Mouse (Mus musculus) embryonic facial prominence, embryonic 15.5 days (tissue): ENCODE measurements at regions not wholly inside any gene's neighbourhood (a gene's known extent, or its start where the extent isn't known, plus 50 kb on each side); places are given as distances from the start of the nearest gene placed in this dataset.

Experiments
- ATAC-seq: fragments of 200-750 bp; cut with Nextera tagmentation; 2 replicates; pipeline ENCODE4 v1.8.0; 2017; ENCODE audit warnings: low read depth, moderate TSS enrichment; ENCODE audit not compliant: insufficient number of reproducible peaks, low FRiP score, low TSS enrichment
- H3K27ac ChIP-seq: fragments of 300-500 bp; sonication (generic); replicated peaks from 2 replicates; pipeline ENCODE4 v1.5.1; 2015; ENCODE audit warnings: mild to moderate bottlenecking, inconsistent platforms
- H3K27me3 ChIP-seq: fragments of 300-500 bp; sonication (generic); 2 replicates; pipeline ENCODE4 v1.6.1; 2015; ENCODE audit warnings: inconsistent platforms
- H3K36me3 ChIP-seq: fragments of 300-500 bp; sonication (generic); 2 replicates; pipeline ENCODE4 v1.6.1; 2015; ENCODE audit warnings: mild to moderate bottlenecking, inconsistent platforms
- H3K4me1 ChIP-seq: fragments of 300-500 bp; sonication (generic); 2 replicates; pipeline ENCODE4 v1.6.1; 2015; ENCODE audit warnings: inconsistent platforms
- H3K4me2 ChIP-seq: fragments of 300-500 bp; sonication (generic); replicated peaks from 2 replicates; pipeline ENCODE4 v1.6.1; 2015; ENCODE audit warnings: mild to moderate bottlenecking, inconsistent platforms
- H3K4me3 ChIP-seq: fragments of 300-500 bp; sonication (generic); replicated peaks from 2 replicates; pipeline ENCODE4 v1.5.1; 2015; ENCODE audit warnings: mild to moderate bottlenecking, inconsistent platforms
- H3K9ac ChIP-seq: fragments of 300-500 bp; sonication (generic); 2 replicates; pipeline ENCODE4 v1.6.1; 2015; ENCODE audit warnings: inconsistent platforms
- H3K9me3 ChIP-seq: fragments of 300-500 bp; sonication (generic); replicated peaks from 2 replicates; pipeline ENCODE4 v1.6.1; 2016; ENCODE audit warnings: inconsistent platforms
- WGBS: fragments of 180-500 bp; shearing (Covaris S2); methylation state at CpG from one replicate; pipeline ENCODE4 v1.1.7; 2015; 5-methylcytosine and 5-hydroxymethylcytosine counted together

GRCm38 (mm10) chr5:16487969-16488368, 65.3 kb upstream of the Hgf start:
- Histone ChIP-seq H3K9me3 (no peaks in the 10 kb centered on the region), H3K27ac (no peak overlapping the region), H3K9ac (no peak overlapping the region), H3K36me3 (no peaks in the 10 kb centered on the region), H3K4me3 (no peak overlapping the region), H3K4me1 (no peaks in the 10 kb centered on the region), H3K4me2 (no peak overlapping the region), H3K27me3 (no peaks in the 10 kb centered on the region)
- 85% methylated on average over 1 of the region's 1 CpGs for WGBS
- ATAC-seq, result no peak

- no peaks in the 10 kb centered on the region for H3K36me3 ChIP-seq
- ATAC-seq, result no peak
- no peaks in the 10 kb centered on the region for H3K27me3 ChIP-seq
- H3K4me2 ChIP-seq, result no peak overlapping the region
- no peak overlapping the region for H3K4me3 ChIP-seq
- H3K27ac ChIP-seq, result no peak overlapping the region
- H3K9me3 ChIP-seq, result no peaks in the 10 kb centered on the region
- H3K9ac ChIP-seq, result no peak overlapping the region
- H3K4me1 ChIP-seq, result no peaks in the 10 kb centered on the region
Observed at GRCm38 (mm10) chr5:16489803-16490202, 63.5 kb upstream of the Hgf start.

- Histone ChIP-seq H3K4me2 (no peak overlapping the region), H3K4me1 (no peaks in the 10 kb centered on the region), H3K27me3 (no peaks in the 10 kb centered on the region), H3K9me3 (no peaks in the 10 kb centered on the region), H3K4me3 (no peak overlapping the region), H3K36me3 (no peaks in the 10 kb centered on the region), H3K27ac (no peak overlapping the region), H3K9ac (no peak overlapping the region)
- WGBS, result 18% methylated on average over 7 of the region's 7 CpGs
- ATAC-seq, result no peak
Observed at GRCm38 (mm10) chr5:16499891-16500290, 53.4 kb upstream of the Hgf start.
